Mouse (Mus musculus): Measurements from ENCODE around the gene Tyw5.

The Tyw5 gene

DNA sequence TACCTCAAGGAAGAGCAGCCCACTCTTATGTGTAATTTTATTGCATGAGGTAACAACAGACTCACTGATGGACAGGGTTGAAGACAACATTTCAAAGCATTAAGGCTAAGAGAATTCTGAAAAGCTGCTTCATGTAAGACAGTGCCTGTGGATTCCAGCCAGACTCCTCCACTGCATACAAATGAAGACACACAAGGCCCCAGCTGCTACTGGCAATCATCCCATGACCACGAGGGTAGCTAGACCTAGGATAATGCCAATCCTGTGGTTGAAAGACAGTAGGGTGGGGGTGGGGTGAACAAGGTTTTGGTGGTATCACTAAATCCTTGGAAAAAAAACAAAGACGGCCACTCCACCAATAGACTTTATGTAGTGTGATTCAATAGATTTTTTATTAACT, 19.0 kb downstream of the Tyw5 start:
- DNase-seq (ENCODE audit: low read depth, low spot score), result no peak

DNA sequence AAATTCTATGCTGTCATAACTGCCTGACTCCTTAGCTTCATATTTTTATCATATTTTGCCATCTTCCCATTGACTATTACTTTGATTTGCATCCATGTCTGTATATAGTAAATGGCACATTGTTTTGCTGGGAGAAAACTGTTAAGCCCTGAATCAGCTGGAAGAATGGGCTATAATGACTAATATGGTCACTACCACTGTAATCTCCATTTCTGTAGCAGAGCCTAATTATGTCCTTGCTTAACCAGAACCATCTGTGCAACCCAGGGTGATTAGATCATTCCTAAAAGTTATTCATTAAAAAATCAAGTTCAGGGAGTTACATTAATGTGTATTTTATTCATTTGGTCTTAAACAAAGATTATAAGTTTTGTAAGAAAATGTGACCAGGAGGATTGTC, 20.4 kb downstream of the Tyw5 start:
- no peak for DNase-seq (ENCODE audit: low read depth, low spot score)

DNA sequence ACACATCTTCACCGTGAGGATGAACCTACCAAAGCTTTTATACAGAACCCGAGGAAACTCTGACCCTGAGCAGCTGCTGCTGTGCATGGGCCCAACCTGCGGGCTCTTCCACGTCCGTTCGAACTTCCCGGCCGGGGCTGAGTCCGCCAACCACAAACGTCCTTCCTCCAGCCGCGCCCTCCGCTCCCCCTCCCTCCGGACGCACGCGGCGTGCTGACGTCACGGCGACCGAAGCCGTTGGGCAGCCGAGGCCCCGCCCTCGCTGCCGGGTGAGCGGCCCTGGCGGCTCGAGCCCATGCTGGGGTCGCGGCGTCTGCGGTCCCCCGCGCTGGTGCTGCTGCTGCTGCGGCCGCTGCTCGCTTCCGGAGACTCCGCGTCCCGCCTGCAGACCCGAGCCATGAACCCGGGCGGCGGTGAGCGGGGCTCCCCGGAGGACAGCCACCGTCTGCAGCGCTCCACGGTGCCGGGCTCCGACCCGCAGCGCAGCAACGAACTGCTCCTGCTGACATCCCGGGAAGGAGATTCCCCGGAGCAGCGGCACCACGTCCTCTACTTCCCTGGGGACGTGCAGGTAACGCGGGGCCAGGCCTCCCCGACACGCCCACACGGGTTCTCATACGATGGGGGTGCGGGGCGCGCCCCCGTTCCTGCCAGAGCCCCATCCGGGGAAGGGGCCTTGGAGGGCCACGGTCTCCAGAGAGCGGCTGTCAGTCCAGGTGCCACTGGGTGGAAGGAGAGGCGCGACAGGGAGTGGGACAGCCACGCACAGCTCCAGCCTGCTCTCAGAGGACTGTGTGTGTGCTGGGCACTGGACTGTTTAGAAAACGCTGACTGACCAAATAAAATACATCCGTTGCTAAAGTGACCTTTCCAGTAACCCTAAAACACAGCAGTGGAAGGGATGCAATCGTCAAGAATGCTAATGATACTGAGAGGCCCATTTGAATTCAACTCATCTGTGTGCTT, 29.2 kb downstream of the Tyw5 start, which contains the start of gene 1700066M21Rik:
Gene 1700066M21Rik (plus strand): TSS at position 245 of the 966 bp plus-strand sequence.
- DNase-seq (ENCODE audit: low read depth, low spot score), result peak; percentile 85

DNA sequence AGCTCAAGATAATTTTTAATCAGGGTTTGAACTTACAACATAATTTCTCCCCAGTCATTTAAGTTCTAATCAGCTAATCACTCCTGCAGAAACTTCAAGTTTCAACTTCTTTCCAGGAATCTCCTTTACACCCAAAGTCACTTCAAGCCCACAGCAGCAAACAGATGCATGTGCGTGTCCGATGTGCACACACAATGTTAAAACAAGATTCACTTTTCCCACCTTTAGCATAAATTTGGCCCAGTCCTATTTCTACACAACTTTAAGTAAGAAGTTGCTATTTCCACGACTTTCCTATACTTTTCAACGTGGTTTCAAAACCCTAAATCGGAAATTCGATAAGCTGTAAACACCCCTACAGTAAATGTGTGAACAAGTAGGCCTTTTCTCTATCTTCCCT, 30.1 kb downstream of the Tyw5 start:
- DNase-seq (ENCODE audit: low read depth, low spot score), result peak; percentile 12

DNA sequence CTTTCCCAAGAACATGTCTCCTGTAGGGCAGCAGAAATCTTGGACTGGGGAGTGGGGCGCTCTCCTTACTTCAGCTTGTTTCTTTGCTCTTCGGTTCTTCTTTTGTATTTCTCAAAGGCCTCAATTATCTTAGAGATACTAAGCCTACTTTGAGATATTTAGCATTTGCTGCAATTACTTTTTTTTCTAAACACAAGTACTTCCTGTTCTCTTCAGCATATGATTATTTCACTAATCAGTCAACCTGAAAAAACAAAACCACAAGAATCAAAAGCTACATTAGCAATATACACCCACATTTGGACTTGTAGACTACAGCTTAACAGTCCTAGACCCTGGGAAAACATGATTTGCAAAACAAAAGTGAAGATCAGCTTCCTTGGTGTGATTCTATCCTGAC, 31.6 kb downstream of the Tyw5 start:
- no peak for DNase-seq (ENCODE audit: low read depth, low spot score)

DNA sequence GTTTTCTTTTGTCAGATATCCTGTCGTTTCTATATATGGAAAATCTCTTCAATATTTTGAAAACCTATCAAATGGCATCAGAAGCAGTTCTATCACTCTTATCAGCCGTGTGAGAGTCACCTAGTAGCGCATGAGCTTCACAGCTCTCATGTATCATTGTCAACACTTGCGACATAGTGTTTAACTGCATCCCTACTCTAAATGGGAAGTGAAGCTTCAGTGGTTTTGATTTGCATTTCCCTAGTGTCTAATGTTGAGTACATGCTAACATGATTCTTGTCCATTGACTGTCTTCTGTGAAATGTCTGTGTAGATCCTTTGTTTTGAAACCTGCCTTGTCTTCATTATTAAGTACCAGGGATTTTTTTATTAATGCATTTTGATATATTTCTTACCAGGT, 36.5 kb downstream of the Tyw5 start:
- DNase-seq (ENCODE audit: low read depth, low spot score), result no peak

DNA sequence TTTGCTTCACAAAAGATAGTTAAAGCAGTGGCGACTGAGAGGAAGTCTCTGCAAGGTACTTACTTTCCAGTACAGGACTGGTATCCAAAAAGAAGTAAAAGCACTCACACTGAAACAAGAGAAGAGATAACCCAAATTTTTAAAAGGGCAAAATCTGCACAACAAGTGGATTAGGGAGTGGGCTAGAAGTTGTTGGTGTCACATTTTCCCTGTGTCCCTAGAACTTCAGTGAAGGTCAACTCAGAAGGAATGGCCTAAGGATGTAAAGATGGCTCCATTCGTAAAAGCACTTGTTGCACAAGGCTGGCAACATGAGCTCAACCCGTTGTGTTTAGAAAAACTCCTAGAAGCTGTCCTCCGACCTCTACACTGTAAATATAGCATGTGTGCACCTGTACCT, 37.8 kb downstream of the Tyw5 start:
- DNase-seq (ENCODE audit: low read depth, low spot score), result no peak

DNA sequence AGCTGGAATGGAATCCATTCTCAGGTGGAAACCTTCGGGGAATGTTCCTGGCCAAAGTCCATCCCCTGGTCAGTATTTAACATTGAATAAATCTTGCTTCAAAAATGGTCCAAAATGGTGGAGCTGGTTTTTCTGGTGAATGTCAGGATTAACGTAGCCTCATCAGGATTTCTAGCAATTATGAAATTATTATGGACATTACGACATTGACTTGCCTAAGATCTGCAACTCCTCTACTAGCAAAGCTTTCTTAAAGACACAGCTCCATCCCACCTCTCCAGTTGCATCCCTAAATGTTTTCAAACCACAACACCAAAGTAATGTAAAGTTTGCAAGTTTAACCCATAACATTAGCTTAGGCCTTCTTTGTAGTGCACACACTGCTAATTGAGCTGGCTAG, 39.5 kb downstream of the Tyw5 start:
- DNase-seq (ENCODE audit: low read depth, low spot score), result no peak

DNA sequence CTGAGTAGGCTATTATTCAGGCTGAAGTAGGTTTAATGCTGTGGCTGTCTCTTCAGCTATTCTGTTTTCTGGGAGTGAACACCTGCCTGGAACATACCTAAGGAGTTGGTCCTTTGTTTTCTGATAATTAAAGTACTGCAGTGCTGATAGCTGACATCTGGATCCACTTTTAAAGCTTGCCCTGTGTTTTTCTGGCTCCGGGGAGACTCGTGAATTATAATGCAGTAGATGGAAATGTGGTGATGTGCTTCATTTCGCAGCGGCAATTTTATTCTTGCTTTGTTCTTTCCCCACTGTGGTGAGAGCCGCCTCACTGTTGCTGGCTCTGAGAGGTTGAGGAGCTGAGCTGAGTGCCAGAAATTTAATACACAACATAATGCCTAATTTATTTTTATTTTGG, 48.4 kb downstream of the Tyw5 start:
- no peak for DNase-seq (ENCODE audit: low read depth, low spot score)

DNA sequence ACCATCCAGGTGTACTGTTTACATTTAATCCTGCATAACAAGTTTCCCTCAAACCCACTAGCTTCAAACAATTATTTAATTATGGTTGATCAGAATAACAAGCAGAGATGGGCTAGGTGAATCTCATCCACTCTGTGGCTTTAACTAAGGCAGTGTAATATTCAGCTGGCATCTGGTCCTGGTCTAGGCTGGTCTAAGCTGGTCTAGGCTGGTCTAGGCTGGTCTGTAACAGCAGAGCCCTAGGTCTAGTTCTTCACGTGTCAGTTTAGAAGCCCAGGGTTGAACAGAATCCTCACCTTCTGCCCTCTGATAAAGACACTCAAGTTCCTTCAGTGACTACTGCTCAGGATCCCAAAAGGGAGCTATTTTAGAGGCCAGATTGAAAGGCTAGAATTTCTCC, 55.0 kb downstream of the Tyw5 start:
- DNase-seq (ENCODE audit: low read depth, low spot score), result no peak

DNA sequence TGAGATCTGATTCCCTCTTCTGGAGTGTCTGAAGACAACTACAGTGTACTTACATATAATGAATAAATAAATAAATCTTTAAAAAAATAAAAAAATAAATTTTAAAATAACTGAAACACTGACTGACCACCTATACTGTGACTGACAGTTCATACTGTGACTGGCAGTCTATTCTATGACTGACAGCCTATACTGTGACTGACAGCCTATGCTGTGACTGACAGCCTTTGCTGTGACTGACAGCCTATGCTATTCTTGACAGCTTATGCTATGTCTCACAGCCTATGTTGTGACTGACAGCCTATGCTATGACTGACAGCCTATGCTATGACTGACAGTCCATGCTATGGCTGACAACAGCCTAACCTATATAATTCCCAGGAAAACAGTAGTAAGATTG, 59.4 kb downstream of the Tyw5 start:
- no peak for DNase-seq (ENCODE audit: low read depth, low spot score)

DNA sequence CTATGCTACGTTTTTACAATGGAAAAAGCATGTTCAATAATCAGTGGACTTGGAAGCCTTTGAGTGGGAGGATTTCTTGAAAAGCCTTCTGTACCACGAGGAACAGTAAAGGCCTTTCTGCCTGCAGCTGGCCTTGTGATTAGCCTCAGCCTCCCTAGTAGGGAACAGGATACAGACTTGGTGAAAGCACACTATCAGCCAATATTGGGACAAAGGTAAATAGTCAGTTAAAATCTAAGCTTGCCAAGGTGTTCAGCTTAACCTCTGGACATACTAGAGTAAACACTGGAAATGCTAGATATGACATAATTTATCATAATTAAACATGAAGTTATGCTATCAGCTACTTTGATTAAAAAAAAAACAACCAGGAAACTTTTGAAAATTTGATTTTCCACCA, 65.7 kb downstream of the Tyw5 start:
- no peak for DNase-seq (ENCODE audit: low read depth, low spot score)

DNA sequence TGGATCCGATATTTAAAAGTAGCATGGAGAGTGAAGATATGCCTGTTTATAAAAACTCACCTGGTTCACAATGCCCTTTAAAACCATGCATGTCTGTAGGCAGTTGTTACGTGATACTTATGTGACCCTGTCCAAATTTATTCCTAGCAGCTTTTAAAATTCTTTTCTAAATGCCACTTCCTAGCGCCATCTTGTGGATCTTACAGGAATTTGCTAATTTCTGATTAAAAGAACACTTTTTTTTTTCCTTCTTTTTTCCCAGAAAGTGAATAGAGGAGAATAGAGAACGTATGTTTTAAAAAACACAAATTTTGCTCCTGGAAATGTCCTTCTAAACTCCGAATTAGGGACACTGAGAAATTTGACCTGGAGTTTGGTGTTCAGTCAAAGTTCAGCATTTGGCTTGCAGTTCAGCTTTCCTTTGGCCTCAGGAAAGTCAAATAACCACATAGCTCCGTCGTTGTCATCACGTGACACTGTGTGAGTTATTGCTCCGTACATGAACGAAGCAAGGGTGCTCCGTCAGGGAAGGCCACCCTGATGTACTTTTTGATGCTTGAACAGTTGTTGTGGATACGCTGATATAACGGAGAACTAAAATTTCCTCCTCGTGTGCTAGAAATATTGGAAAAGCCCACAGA, 67.6 kb downstream of the Tyw5 start:
- DNase-seq (ENCODE audit: low read depth, low spot score), result no peak

Measured in c-Kit-negative CD71-positive TER-119-positive erythroid progenitor cells, embryonic 14.5 days (primary cell).